Mouse (Mus musculus): Measurements from ENCODE around the gene Gm20388. TPM values are rescaled to one million over a fixed set of nuclear protein-coding genes. Genes with fewer than 3 reads are reported as not detected.
A peak's percentile ranks its signal among the peaks of the same experiment; 100 is the strongest.

Gm20388 gene
- polyA plus RNA-seq, 1 experiment from 2014 or later, result not detected

DNA sequence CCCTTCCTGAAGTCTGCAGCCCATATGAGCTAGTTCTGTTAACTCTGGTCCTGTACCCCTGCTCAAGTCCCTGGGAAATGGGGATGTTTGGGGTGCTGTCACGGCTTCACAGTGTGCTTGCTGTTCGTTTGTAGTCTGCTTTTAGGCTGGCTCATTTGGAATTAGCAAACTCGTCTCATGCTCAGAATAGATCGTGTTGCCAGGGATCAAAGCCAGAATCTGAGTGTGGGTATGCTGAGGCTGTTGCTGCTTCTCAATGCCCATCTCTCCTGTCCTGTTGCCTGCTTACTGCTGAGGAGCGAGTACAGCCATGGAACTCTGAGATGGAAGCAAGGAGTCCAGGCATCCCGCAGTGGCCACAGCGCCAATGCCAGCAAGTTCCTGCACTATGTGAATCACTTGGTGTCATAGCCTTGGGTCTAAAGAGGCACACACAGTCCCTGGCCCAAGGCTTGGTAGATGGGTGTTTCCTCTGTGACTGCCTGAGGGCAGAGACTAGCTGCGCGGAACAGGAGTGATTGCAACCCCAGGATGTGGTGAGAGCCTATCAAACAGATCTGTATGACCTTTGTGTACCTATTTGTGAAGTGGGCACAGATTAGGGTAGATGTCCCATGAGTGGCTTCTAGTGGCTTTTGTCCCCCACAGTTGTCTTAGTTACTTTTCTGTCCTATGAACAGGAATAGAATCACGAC, 4364.9 kb downstream of the Gm20388 start:
- H3K9ac ChIP-seq (ENCODE audit: low read length), result no peak overlapping the region
- H3K27ac ChIP-seq (replicated peaks; ENCODE audit: low read depth, low read length), result no peak overlapping the region
- 94% methylated on average over 10 of the region's 10 CpGs for WGBS
- H3K4me1 ChIP-seq (ENCODE audit: control insufficient read depth, insufficient read depth, low read length), result peaks cover 6% of the 10 kb centered on the region; the same call in 1 of the 2 replicates
- H3K36me3 ChIP-seq (ENCODE audit: control insufficient read depth, insufficient read depth, low read length), result no peaks in the 10 kb centered on the region
- ATAC-seq (ENCODE audit: insufficient number of reproducible peaks, low FRiP score, low TSS enrichment, low read depth) (no peak), DNase-seq (ENCODE audit: low spot score) (no peak)
- H3K27me3 ChIP-seq (ENCODE audit: control insufficient read depth, insufficient read depth, low read length), result no peaks in the 10 kb centered on the region
- H3K4me3 ChIP-seq (ENCODE audit: low read depth, low read length), result no peak overlapping the region
- no peaks in the 10 kb centered on the region for H3K9me3 ChIP-seq (ENCODE audit: control insufficient read depth, low read length)
- H3K4me2 ChIP-seq (ENCODE audit: low read depth, severe bottlenecking), result no peak overlapping the region

DNA sequence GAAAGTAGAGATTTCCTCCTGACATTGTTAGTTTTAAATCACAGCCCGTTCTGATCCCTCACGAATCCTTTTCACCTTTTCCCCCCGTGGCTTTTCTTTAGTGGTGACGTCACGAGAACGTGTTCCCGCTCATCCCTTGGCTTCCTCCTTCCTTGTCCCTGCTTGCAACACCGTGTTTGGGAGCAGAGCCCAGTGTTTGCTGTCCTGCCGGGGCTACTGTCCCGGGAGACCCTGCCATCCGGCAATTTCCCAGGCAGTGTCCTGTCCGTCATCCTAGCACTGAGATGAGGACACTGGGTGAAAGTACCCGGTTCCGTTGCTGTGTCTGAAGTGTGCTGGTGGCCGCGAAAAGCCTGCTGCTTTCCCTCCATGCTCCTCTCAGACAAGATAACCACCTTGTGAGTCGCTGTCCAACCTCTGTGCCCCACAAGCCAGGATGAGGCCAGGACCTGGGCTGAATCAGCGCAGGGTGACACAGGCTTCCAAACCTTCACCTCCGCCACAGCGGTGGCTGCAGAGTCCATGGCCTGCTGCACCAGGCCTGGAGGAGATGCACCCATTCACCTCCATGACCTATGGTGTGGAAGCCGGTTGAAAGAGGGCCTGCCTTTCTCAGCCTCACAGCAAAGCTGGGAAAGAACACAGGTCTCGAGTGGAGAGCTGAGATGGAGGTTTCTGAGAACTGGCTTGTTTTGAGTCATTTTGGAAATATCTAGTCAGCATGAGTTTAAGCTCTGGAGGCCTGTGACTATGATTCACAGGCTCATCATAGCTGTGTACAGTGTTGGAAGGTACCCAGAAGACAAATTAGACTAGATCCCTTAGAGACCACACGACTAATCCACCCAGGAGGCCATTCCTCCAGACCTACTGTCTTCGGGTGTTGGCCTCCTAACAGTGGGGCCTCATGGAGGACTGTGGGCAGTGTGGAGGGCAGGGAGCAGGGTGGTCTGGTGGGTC, 4367.6 kb downstream of the Gm20388 start:
- no peak overlapping the region for H3K4me3 ChIP-seq (ENCODE audit: low read depth, low read length)
- H3K27ac ChIP-seq (replicated peaks; ENCODE audit: low read depth, low read length), result no peak overlapping the region

DNA sequence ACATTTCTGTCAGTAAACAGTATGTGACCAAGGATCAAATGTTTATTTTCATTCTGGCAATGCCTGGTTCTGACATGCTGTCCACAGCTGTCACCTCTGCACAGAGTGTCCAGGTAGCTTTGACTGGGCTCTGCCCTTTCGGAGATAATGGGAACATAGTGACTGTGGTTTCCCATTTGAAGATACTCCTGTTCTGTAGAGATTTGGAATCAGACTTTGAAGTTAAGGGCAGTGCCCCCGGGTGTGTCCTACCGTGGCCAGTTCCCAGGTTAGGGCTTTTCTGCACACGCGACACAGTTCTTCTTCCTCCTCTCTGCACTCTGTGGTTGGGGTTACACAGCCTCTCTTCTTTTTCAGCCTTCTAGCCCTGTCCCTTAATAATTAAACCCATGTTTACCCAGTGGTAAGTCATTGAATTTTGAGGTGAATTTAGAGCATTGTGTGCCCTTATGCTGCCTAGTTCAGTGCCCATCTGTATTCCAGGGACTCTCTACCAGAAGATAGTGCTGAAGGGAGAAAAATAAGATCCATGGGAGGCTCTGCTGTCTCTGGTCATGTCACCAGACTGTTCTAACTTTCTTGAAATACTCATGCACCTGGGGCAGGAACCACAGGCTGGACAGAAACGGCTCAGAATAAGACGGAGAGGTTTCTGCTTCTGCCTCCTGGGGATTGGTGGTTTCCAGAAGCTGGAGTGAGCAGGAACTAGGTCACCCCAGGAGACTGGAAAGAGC, 4368.5 kb downstream of the Gm20388 start:
- Histone ChIP-seq H3K4me3 (ENCODE audit: low read depth, low read length) (no peak overlapping the region), H3K27me3 (ENCODE audit: control insufficient read depth, insufficient read depth, low read length) (no peaks in the 10 kb centered on the region), H3K4me1 (ENCODE audit: control insufficient read depth, insufficient read depth, low read length) (peaks cover 11% of the 10 kb centered on the region), H3K9ac (ENCODE audit: low read length) (no peak overlapping the region), H3K27ac (replicated peaks; ENCODE audit: low read depth, low read length) (no peak overlapping the region), H3K9me3 (ENCODE audit: control insufficient read depth, low read length) (no peaks in the 10 kb centered on the region), H3K36me3 (ENCODE audit: control insufficient read depth, insufficient read depth, low read length) (no peaks in the 10 kb centered on the region), H3K4me2 (ENCODE audit: low read depth, severe bottlenecking) (no peak overlapping the region)
- DNase-seq (ENCODE audit: low spot score) (no peak), ATAC-seq (ENCODE audit: insufficient number of reproducible peaks, low FRiP score, low TSS enrichment, low read depth) (no peak)
- 92% methylated on average over 7 of the region's 7 CpGs for whole genome bisulfite sequencing

More for the DNA sequence above, 4367.6 kb downstream of the Gm20388 start:
- no peak for ATAC-seq (ENCODE audit: insufficient number of reproducible peaks, low FRiP score, low TSS enrichment, low read depth)
- Histone ChIP-seq H3K4me1 (ENCODE audit: control insufficient read depth, insufficient read depth, low read length) (peaks cover 9% of the 10 kb centered on the region; the same call in 1 of the 2 replicates), H3K9me3 (ENCODE audit: control insufficient read depth, low read length) (no peaks in the 10 kb centered on the region), H3K4me2 (ENCODE audit: low read depth, severe bottlenecking) (no peak overlapping the region), H3K36me3 (ENCODE audit: control insufficient read depth, insufficient read depth, low read length) (no peaks in the 10 kb centered on the region), H3K27me3 (ENCODE audit: control insufficient read depth, insufficient read depth, low read length) (no peaks in the 10 kb centered on the region), H3K9ac (ENCODE audit: low read length) (no peak overlapping the region)
- WGBS, result 86% methylated on average over 24 of the region's 24 CpGs
- no peak for DNase-seq (ENCODE audit: low spot score)

DNA sequence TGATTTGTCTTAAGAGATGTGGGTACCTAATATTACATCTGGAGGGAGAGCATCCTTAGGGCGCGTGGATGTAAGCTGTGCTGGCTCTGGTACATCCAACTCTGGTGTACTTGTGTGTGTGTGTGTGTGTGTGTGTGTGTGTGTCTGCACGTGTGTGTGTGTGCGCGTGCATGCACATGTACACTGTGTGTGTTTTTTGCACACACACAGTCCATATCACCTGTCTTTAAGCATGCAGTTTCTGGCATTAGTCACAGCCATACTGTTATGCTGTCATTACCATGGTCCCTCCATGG, 4369.0 kb downstream of the Gm20388 start:
- 96% methylated on average over 5 of the region's 5 CpGs for WGBS
- Histone ChIP-seq H3K27me3 (ENCODE audit: control insufficient read depth, insufficient read depth, low read length) (no peaks in the 10 kb centered on the region), H3K4me1 (ENCODE audit: control insufficient read depth, insufficient read depth, low read length) (peaks cover 16% of the 10 kb centered on the region), H3K4me3 (ENCODE audit: low read depth, low read length) (no peak overlapping the region), H3K27ac (replicated peaks; ENCODE audit: low read depth, low read length) (no peak overlapping the region), H3K36me3 (ENCODE audit: control insufficient read depth, insufficient read depth, low read length) (no peaks in the 10 kb centered on the region), H3K4me2 (ENCODE audit: low read depth, severe bottlenecking) (no peak overlapping the region), H3K9me3 (ENCODE audit: control insufficient read depth, low read length) (no peaks in the 10 kb centered on the region), H3K9ac (ENCODE audit: low read length) (no peak overlapping the region)
- DNase-seq (ENCODE audit: low spot score), result no peak
- ATAC-seq (ENCODE audit: insufficient number of reproducible peaks, low FRiP score, low TSS enrichment, low read depth), result no peak

DNA sequence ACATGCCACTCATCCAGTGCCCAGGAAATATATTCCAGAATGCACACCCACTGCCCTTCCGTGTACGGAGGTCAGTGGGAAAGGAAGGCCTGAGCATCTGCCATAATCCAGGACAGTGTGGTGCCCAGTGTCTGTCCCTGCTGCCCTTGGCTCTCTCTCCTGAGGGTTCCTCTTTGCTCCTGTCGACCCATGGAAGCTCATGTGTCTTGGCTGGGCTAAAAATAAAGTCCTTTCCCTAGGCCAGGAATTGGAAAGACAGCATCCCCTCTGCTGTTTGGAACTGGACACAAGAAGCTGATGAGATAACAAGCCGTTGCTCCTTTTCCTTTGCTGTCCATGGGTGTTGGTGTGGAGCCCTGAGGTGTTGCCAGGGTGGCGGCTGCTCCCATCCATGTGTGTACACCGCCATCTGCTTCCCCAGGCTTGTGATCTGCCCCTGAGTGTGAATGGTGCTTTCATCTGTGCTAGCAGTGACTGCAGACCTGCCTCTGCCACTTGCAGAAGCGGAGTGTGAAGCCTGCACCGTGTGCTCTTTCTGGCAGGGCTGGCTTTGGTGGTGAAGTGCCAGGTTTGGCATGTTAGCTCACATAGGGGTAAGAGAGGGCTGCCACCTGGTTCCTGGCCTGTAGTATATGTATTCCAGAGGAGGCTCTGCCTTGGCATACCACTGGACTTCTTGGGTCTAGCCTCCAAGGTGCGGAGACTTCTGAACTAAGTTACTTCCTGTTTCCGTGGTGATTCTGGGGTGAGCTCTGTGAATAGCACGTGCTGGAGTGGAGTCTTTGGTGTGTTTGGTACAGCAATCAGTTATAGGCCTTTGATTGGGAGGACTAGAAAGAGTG, 4371.3 kb downstream of the Gm20388 start:
- no peak overlapping the region for H3K4me3 ChIP-seq (ENCODE audit: low read depth, low read length)
- DNase-seq (ENCODE audit: low spot score) (no peak), ATAC-seq (ENCODE audit: insufficient number of reproducible peaks, low FRiP score, low TSS enrichment, low read depth) (no peak)
- H3K27ac ChIP-seq (replicated peaks; ENCODE audit: low read depth, low read length), result no peak overlapping the region
- H3K27me3 ChIP-seq (ENCODE audit: control insufficient read depth, insufficient read depth, low read length), result no peaks in the 10 kb centered on the region
- H3K4me1 ChIP-seq (ENCODE audit: control insufficient read depth, insufficient read depth, low read length), result peaks cover 21% of the 10 kb centered on the region
- no peaks in the 10 kb centered on the region for H3K9me3 ChIP-seq (ENCODE audit: control insufficient read depth, low read length)
- H3K36me3 ChIP-seq (ENCODE audit: control insufficient read depth, insufficient read depth, low read length), result no peaks in the 10 kb centered on the region; the same call in 1 of the 2 replicates
- 81% methylated on average over 11 of the region's 11 CpGs for WGBS
- no peak overlapping the region for H3K4me2 ChIP-seq (ENCODE audit: low read depth, severe bottlenecking)
- no peak overlapping the region for H3K9ac ChIP-seq (ENCODE audit: low read length)

DNA sequence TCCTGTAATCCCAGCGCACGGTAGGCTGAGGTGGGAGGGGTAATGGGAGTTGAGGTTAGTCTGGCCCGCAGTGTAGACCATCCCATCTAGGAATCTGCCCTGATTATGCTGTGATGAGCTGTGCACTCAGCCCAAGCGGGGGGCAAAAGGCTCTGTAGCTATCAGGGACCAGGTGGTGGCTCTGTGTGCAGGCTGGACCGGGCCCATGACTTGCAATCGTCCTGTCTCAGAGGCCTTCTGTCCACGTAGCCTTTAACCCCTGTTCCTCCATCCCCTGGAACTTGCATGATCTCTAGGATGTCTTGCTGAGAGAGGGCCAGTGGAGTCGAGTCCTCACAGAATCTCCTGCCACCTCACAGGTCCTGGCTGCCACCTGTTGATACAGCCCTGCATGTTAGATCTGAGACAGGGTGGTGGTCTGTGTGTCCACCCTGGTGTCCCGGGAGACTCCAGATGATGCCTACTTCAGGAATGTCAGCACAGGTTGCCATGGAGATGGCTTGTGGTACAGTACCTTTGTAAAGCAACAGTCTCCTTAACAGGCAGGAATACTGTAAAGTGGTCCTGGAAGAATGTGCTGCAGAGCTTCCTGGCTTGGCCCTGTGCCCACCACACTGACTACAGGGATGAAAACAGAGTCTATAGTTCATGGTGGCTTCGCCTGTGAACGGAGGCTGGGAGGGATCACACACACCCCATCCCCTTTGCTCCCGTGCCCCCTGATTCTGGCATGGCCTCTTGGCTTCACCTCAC, 4372.4 kb downstream of the Gm20388 start:
- H3K27ac ChIP-seq (replicated peaks; ENCODE audit: low read depth, low read length), result no peak overlapping the region
- H3K27me3 ChIP-seq (ENCODE audit: control insufficient read depth, insufficient read depth, low read length), result no peaks in the 10 kb centered on the region
- ATAC-seq (ENCODE audit: insufficient number of reproducible peaks, low FRiP score, low TSS enrichment, low read depth), result no peak
- DNase-seq (ENCODE audit: low spot score), result no peak
- peaks cover 21% of the 10 kb centered on the region for H3K4me1 ChIP-seq (ENCODE audit: control insufficient read depth, insufficient read depth, low read length)
- WGBS, result 83% methylated on average over 12 of the region's 12 CpGs
- H3K4me3 ChIP-seq (ENCODE audit: low read depth, low read length), result no peak overlapping the region
- H3K4me2 ChIP-seq (ENCODE audit: low read depth, severe bottlenecking), result no peak overlapping the region
- no peak overlapping the region for H3K9ac ChIP-seq (ENCODE audit: low read length)
- no peaks in the 10 kb centered on the region; the same call in 1 of the 2 replicates for H3K36me3 ChIP-seq (ENCODE audit: control insufficient read depth, insufficient read depth, low read length)
- no peaks in the 10 kb centered on the region for H3K9me3 ChIP-seq (ENCODE audit: control insufficient read depth, low read length)

DNA sequence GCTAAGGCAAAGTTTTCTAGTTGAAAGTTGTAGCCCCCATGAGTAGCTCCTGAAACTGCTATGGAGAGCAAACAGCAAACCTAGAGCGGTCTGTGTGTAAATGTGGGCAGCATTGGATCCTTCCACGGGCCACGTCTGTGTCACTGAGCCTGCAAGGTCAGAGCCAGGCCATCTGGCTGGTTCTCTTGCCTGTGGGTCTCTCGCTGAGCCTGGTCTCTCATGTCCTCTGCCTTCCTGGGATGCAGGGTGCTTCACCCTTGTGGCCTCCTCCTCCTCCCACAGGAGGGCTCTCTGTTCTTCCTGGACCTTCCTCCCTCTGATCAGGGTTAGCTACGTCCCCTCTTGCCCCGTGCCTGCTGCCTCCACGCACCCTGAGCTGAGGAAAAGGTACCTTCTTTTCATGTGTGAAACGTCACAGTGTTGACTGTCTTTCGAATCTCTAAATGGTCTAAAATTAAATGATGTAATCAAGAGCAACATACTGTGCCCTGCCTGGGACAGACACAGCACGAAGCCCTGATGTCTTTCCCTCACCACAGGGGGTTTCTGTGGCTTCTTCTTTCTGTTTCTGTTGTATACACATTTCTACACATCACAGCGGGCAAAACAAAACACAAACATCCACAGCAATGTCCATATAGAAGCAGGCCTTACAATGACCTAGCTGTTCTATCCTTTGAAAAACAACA, 4373.1 kb downstream of the Gm20388 start:
- peaks cover 21% of the 10 kb centered on the region for H3K4me1 ChIP-seq (ENCODE audit: control insufficient read depth, insufficient read depth, low read length)
- H3K9ac ChIP-seq (ENCODE audit: low read length), result 0 out of 2 replicates have a peak overlapping the region, but pooled peaks have one; percentile 4
- ATAC-seq (ENCODE audit: insufficient number of reproducible peaks, low FRiP score, low TSS enrichment, low read depth) (no peak), DNase-seq (ENCODE audit: low spot score) (no peak)
- H3K4me2 ChIP-seq (ENCODE audit: low read depth, severe bottlenecking), result no peak overlapping the region
- H3K9me3 ChIP-seq (ENCODE audit: control insufficient read depth, low read length), result no peaks in the 10 kb centered on the region
- no peaks in the 10 kb centered on the region for H3K27me3 ChIP-seq (ENCODE audit: control insufficient read depth, insufficient read depth, low read length)
- 69% methylated on average over 11 of the region's 11 CpGs for WGBS
- H3K36me3 ChIP-seq (ENCODE audit: control insufficient read depth, insufficient read depth, low read length), result no peaks in the 10 kb centered on the region; the same call in 1 of the 2 replicates
- no peak overlapping the region for H3K4me3 ChIP-seq (ENCODE audit: low read depth, low read length)
- no peak overlapping the region; the same call in 1 of the 2 replicates for H3K27ac ChIP-seq (replicated peaks; ENCODE audit: low read depth, low read length)
